Mouse (Mus musculus): ENCODE measurements around the gene Atp11c. TPM values are rescaled to one million over a fixed set of nuclear protein-coding genes. Genes with fewer than 3 reads are reported as not detected.

Gene Atp11c
- polyA plus RNA-seq, 1 experiment from 2014 or later: 1.8 TPM

DNA sequence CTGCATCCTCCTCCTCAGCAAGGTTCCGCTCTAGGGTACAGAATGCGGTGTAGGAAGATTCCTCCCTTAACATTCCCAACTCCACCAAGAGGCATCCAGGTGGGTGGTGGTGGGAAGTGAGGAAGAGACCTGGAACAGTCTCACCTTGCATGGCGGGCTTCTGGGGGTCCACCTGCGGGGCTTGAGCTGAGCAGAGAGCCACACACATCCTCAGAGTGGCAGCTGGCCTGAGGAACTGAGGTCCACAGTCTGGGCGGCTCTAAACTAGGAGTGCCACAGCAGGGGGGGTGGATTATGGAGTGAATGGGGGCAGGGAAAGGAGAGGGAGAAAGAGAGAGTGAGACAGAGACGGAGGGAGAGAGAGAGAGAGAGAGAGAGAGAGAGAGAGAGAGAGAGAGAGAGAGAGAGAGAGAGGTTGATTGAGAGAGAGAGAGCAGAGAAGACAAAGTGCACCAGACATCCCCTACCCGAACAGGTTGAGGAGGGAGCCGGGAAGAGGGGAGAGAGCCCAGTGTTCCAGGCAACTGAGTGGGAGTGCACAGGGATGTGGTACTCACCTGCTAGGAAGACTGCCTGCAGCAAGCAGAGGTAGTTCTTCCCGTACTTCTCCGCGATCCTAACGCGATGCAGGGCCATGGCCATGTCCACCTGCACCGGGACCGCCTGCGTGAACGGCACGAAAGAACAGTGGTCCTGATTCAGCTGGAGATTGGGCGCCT, 414.3 kb downstream of the Atp11c start:
- Histone ChIP-seq H3K27me3 (ENCODE audit: control insufficient read depth, insufficient read depth, low read length) (no peaks in the 10 kb centered on the region), H3K27ac (replicated peaks) (no peak overlapping the region), H3K4me1 (replicated peaks; ENCODE audit: control insufficient read depth, insufficient read depth) (no peaks in the 10 kb centered on the region), H3K36me3 (ENCODE audit: control insufficient read depth, insufficient read depth, low read length) (no peaks in the 10 kb centered on the region), H3K9me3 (ENCODE audit: control insufficient read depth, low read length) (no peaks in the 10 kb centered on the region), H3K4me3 (ENCODE audit: low read depth, low read length) (peak overlapping the region; percentile 22; the same call in 1 of the 2 replicates), H3K4me2 (replicated peaks; ENCODE audit: low read depth) (peak overlapping the region; percentile 49), H3K9ac (ENCODE audit: low read length) (no peak overlapping the region)
- no peak for ATAC-seq (ENCODE audit: low FRiP score, low TSS enrichment)
- TF ChIP-seq EP300 (optimal IDR thresholded peaks at IDR 0.05) (no peak), CTCF (IDR thresholded peaks at IDR 0.05; ENCODE audit: low read depth) (no peak)
- DNase-seq (ENCODE audit: low spot score): no peak
- 10% methylated on average over 19 of the region's 19 CpGs for WGBS

MicroRNAs within 50 kb of the gene (microRNA counts, 519-probe panel; counts per million panel counts)
- not detected for microRNA mmu-miR-505

Small RNAs within 50 kb of the gene (microRNA-seq; reads per million reads assigned to microRNA genes)
- 19.0 reads per million, percentile 24 among the genes with 10 or more reads in this experiment for gene Mir505

Other genes with a start within 250 kb of the Atp11c start
- gene Gm7073, start 53.4 kb downstream of the Atp11c start, polyA plus RNA-seq (2015; fragmentation: Nextera tagmentation; extraction: Ambion mirVana): not detected in 2 replicates

Data from stomach, postnatal 0 days (tissue).